Mouse (Mus musculus): ENCODE measurements around the gene Ppp1r35.

DNA sequence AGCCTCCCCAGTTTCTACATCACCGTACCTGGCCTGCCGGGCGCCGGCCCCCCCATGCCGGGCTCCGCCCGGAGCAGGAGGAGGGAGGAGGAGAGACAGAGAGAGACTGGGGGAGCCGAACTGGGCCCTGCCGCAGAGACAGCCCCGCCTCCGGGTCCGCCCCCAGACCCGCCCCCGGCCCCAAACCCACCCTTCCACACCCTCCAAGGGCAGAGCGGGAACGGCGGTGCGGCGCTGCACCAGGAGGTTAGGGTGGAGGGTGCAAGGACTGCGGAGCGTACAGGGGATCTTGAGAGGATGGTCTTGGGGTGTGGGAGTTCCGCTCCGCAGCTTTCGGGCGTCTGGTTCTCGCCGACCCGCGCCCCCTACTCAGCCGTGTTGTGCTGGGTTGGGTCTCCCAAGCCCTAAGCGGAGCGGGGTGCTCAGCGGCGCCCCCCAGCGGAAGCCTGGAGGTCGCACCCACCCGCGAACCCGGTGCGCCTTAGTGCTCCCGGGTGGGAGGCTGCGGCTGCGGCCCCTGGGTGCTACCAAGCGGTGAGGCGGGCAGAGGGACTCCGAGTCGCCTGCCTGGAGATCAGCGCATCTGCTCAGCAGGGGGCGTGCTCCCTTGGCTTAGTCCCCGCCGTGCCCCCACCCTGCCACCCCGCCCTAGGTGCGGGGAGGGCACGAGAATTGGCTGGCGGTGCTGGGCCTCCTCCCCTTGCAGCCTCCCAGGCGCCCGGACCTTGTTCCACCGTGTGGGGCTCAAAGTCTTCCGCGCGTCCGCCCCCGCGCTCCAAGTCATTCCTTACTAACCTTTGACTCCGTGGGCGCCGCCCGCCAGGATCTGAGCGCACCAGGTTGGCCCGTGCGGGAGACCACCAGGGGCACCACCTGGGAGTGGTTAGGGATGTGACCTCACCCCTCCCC, 37.4 kb upstream of the Ppp1r35 start, which contains the start of gene Nyap1:
- TF ChIP-seq CTCF (IDR thresholded peaks at IDR 0.05; ENCODE audit: extremely low read depth, insufficient read length, insufficient replicate concordance, low read depth, low read length) (peak; percentile 66), POLR2A (IDR thresholded peaks at IDR 0.05; ENCODE audit: low read depth, low read length) (peak; percentile 52; the same call in 1 of the 2 replicates)
